Mouse (Mus musculus) frontal cortex, adult 2 months (tissue): ENCODE measurements at regions not wholly inside any gene's neighbourhood (a gene's known extent, or its start where the extent isn't known, plus 50 kb on each side); places are given as distances from the start of the nearest gene placed in this dataset.

Experiments
- DNase-seq, 2 experiments: peaks; one replicate each; pipeline ENCODE4 v3.0.0; 2022; ENCODE audit warnings: low spot score in 1 of 2; ENCODE audit errors: extremely low spot score in 1 of 2

- no peak for DNase-seq
Measured at GRCm38 (mm10) chr3:35231158-35231928, 522.6 kb upstream of the Atp11b start.

DNA sequence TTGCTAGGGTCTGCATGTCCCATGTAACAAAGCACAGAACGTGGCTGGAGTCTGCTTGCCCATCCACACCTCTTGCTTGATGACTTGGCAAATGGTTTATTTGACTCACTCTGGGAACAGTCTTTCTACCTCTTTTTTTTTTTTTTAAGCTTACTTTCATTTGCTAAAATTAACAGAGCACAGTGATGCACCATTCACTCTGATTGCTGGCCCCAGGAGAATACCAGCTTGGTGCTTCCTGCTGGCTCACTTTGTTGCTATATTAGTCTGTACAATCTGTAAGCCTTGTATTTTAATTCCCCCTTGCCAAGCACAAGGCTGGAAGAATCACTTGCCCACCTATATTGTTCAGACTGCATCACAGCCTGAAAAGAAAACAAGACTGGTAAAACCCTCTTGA is 521.4 kb upstream of the Atp11b start:
- DNase-seq, result no peak

DNA sequence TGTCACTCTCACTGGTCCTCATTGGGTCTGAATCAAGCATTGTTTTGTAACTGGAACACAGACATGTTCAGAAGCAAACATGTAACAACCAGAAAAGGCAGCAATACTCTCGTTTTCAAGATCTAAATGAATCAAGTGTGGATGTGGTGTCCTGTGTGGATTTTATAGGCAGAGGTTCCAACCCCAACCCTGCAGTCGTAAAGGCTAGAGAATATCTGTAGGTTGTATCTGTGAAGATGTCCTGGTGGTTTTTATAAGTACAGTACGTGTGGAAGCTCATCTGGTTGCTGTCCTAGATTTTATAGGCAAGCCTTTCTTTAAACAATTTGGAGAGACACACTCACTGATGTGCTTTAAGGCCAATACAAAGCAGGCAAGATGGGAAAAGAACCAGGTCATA is 518.8 kb upstream of the Atp11b start:
- no peak for DNase-seq

DNA sequence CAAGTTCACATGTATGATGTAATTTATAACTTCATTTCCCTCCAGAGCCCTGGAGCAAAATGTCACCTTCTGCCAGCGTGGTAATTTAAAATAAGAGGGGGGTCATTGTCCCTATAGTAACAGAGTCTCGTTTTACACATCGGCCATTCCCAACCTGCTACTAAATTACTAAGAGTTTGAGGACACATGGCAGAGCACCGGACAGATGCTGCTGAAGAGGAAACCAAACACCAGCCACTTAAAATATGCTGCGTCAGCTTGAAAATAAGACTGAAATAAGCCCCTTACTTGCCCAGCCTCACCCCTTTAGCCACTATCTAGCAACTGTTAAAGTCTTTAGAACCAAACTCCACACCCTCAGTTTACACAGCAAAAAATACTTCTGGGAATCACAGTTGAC is 518.1 kb upstream of the Atp11b start:
- no peak for DNase-seq

DNA sequence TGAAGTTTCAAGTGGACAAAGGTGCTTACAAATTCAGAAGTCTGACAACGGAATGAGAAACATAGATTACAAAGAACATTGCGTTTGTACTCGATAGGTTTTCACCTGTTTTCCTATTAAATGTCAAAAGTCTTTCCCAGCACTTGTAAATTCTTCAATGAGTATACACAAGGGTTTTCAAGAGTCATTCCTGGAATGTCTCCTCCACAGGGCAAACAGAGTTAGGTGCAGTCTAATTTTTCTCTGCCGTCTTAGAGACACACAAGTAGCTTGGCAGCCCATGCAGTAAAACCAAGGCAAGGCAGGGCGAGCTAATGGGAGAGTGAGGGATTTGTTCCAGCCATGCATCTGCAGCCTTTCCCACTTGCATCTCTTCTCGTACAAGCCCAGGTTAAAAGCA is 516.6 kb upstream of the Atp11b start:
- DNase-seq, result no peak

- DNase-seq, result no peak
Measured at GRCm38 (mm10) chr3:35242349-35242748, 511.6 kb upstream of the Atp11b start.

DNA sequence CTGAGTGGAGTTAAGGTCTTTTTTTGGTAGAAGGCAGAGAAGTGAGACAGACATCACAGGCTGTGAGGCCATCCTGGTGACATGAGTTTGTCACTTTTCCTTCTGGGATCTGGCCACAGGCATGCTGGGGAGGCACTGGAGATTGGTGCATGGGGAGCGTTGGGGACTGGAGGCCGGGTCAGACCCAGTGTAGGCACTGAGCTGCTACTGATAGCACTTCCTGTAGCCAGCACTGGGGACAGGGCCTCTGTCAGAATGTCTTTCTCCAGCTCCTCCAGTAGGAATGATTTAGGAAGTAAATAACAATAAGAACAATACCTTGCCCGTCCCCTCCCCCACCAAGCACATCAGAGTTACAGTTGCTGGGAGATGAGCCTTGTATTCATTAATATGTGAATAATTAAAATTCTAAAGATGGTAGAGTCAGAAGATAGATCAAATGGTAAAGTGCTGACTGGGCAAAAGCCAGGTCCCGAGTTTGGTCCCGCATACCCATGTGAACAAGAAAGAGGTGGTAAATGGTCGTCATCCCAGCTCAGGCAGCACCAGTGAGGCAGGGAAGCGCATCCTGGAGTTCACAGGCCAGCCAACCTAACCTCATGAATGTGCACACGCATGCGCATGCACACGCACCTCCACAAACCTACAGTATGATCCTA is 510.9 kb upstream of the Atp11b start:
- no peak for DNase-seq

DNA sequence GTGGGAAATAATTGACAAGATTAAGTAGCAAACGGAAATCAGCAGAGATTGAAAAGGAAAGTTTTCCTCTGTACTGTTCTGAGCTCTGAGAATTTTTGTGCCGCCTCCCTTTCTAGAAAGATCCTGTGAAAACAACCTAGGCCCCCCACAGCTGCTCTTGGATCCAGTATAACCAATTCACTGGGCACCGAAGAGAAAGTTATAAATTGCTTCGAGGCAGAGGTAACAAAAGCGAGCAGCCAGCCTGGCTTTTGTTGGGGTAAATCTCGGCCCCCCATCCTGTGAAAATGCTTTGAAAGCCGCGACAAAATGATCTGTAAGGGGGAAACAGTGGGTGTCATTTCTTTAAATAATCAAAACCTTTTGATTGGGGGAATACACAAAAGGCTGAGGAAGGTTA is 508.9 kb upstream of the Atp11b start:
- no peak for DNase-seq

- DNase-seq, result no peak
Measured at GRCm38 (mm10) chr3:35245946-35246665, 507.8 kb upstream of the Atp11b start.

DNA sequence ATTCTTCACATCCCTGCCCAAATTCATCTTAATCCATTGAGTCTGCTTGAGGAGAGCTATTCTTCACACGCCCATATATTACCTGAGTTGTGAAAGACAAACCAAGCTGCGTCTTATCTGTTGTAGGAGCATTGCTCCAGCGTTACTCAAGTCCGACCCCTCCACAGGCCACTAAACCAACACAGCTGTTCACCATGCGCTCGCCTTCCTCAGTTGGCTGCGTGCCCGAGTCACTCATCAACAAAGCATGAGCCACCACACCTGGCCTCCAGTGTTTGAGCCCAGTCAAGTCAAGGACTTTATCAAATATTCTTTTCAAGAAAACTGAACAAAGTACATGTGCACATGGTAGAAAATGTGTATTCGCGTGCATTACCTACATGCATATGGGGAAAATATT is 504.7 kb upstream of the Atp11b start:
- DNase-seq, result no peak

GRCm38 (mm10) chr3:35250092-35250749 is 503.7 kb upstream of the Atp11b start:
- DNase-seq, result no peak

DNA sequence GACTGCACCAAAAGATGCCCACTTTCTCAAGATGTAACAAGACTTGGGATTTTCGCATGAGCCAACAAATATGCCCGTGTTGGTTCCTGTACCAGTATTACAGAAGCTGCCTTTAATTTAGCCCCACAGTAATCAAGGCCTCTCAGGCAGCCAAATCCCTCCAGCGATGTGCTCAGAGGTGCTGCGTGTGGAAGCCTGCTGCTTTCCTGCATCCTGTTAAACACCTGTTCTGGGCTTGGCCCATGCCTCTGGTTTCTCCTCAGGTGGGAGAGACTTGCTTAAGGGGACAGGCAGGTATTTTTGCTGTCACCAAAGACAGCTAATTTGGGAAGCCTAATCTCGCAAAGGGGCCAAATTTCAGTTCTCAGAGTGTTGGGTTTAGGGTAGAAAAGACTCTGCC is 500.0 kb upstream of the Atp11b start:
- DNase-seq, result no peak

DNA sequence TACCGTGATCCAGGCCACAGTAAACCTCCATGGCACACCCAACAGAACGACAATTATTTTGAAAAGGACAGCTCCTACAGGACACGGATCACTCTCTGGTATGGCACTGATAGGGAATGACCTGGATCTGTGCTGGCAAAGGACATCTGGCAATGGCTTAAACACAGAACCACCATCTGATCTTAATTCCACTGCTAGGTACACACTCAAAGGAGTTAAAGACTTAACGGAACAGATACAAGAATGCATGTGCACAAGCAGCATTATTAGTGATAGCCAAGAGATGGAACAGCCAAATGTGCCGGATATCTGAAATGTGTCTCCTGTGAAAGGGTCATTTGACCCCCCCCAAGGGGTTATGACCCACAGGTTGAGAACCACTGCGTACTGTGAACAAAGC is 493.0 kb upstream of the Atp11b start:
- no peak for DNase-seq

DNA sequence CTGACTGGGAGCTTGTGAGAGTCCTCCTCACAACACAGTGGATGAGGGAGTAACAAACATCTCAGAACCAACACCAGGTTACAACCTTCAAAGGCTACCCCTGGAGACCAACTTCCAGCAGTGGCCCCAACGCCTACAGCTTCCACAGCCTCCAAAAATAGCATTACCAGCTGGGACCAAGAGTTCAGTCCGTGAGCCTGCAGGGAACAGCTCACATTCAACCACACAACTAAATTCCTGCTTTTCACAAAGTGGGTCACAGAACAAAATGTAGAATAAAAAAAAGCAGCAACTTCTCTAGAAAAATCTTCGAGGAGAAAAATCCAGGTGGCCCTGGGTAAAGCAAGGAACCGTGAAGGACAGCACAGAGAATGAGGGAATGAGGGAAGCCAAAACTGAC is 485.0 kb upstream of the Atp11b start:
- DNase-seq, result peak in 1 of 2 experiments; percentile 7

GRCm38 (mm10) chr3:35269977-35270880 is 483.7 kb upstream of the Atp11b start:
- no peak for DNase-seq

GRCm38 (mm10) chr3:35273546-35273945 is 480.4 kb upstream of the Atp11b start:
- DNase-seq, result peak in 1 of 2 experiments; percentile 26

DNA sequence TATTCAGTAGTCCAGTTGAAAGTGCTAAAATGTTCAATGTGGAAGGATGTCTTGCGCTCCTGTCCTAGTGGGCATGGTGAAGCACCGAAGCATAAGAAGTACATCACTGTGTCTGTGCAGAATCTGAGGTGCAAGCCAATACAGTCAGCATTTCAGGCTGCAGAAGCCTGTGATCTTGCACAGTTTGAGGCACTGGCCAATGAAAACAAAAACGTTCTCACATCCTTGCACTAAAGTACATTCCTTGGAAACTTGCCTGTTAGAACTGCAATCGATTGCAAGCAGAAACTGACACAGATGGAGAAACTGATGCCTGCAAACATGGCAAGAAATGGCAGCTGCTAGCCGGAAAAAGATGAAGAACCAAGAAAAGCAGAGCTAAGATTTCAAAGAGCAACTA is 472.9 kb upstream of the Atp11b start:
- DNase-seq, result peak in 1 of 2 experiments; percentile 13

DNA sequence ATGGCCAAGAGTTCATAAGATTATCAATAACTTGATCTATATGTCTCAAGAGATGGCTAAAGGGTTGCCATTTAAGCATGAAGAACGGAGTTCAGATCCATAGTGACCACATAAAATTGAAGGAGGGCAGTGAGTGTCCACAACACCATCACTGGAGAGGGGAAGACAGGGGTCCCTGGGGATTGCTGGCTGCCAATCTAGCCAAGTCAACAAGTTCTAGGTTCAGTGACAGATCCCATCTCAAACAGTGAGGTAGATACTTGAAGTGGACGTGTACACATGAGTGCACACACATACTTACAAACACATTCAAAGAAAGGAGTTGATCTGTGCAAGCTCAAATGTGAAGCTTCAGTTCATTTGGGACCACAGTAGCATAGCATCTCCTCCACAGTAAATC is 471.8 kb upstream of the Atp11b start:
- no peak for DNase-seq

GRCm38 (mm10) chr3:35294771-35295170 is 459.1 kb upstream of the Atp11b start:
- no peak for DNase-seq

DNA sequence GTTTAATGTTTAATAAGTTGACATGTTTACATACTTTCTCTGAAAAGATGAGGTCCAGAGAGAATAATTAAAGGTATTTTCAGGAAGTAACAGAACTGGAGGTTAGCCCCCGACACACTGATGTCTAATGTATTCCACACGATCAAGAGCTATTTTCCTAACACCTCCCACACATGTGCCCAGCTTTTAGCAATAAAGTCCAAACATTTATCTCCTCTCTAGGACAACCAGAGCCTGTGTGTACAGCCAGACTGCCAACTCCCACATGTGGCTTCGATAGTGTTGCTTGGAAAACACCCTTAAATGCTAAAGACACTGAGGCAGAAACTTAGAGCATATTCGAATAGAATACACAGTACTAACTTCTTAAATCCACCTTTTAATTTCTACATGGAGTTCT is 458.2 kb upstream of the Atp11b start:
- DNase-seq, result no peak
